Mouse (Mus musculus) gastrocnemius, postnatal 10 days (tissue): ENCODE measurements around the gene Rap2a. TPM values are rescaled to one million over a fixed set of nuclear protein-coding genes. Genes with fewer than 3 reads are reported as not detected.

Experiments used
- DNase-seq: peaks from one replicate; pipeline ENCODE4 v3.0.0; 2021; ENCODE audit warnings: mixed read lengths
- total RNA-seq, 2 experiments: library from RNA; stranded (reverse); gene quantifications; 2 replicates each; pipeline ENCODE4 v1.2.3; 2021

Rap2a gene
- total RNA-seq, 2 experiments from 2014 or later, result 13.1 to 15.7 TPM

- DNase-seq, result no peak
Measured at GRCm38 (mm10) chr14:120542445-120542844, 64.2 kb downstream of the Rap2a start.

GRCm38 (mm10) chr14:120542976-120543375 lies 64.7 kb downstream of the Rap2a start:
- no peak for DNase-seq

DNA sequence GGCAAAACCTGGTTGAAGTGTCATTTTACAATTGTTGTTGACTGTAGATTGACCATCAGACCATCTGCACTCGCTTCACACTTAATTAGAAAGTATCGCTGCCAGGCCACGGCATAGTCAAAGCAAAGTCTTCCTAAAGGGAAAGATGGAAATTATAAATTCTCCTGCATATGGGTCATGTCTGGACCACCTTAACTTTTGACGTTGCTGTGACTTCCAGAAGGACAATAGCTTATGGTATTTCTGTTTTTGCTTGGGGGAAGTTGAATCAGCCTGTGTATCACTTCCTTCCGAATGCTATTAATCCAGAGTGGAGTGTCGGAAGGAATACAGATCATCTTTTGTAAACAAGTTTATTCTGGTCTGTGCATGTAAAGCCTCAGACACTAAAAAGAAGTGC lies 65.6 kb downstream of the Rap2a start:
- no peak for DNase-seq

GRCm38 (mm10) chr14:120544495-120544894 lies 66.3 kb downstream of the Rap2a start:
- no peak for DNase-seq

GRCm38 (mm10) chr14:120544946-120545345 lies 66.7 kb downstream of the Rap2a start:
- no peak for DNase-seq

Other genes with a start within 250 kb of the Rap2a start
- gene Mbnl2, start 202.8 kb upstream of the Rap2a start, total RNA-seq, result 100 to 1,000 TPM; 213 to 224 TPM